Mouse (Mus musculus) stomach, postnatal 0 days (tissue): Measurements from ENCODE around the gene Lrrc75a. TPM values are rescaled to one million over a fixed set of nuclear protein-coding genes. Genes with fewer than 3 reads are reported as not detected.
A peak's percentile ranks its signal among the peaks of the same experiment; 100 is the strongest.

ENCODE experiments used
- ATAC-seq: fragments of 200-750 bp; cut with Nextera tagmentation; 2 replicates; pipeline ENCODE4 v1.8.0; 2017; ENCODE audit not compliant: low FRiP score, low TSS enrichment
- DNase-seq: peaks from one replicate; pipeline ENCODE4 v3.0.0-alpha.2; 2016; ENCODE audit warnings: low spot score
- H3K27ac ChIP-seq: fragments of 300-500 bp; sonication (generic); replicated peaks from 2 replicates; pipeline ENCODE4 v1.5.1; 2014; ENCODE audit warnings: mild to moderate bottlenecking, control low read depth
- H3K27me3 ChIP-seq: fragments of 300-500 bp; sonication (generic); 2 replicates; pipeline ENCODE4 v1.6.1; 2014; ENCODE audit warnings: low read length; ENCODE audit not compliant: control insufficient read depth, insufficient read depth
- H3K36me3 ChIP-seq: fragments of 300-500 bp; sonication (generic); 2 replicates; pipeline ENCODE4 v1.6.1; 2014; ENCODE audit warnings: low read length, mixed read lengths; ENCODE audit not compliant: control insufficient read depth, insufficient read depth
- H3K4me1 ChIP-seq: fragments of 300-500 bp; sonication (generic); replicated peaks from 2 replicates; pipeline ENCODE4 v1.6.1; 2014; ENCODE audit warnings: antibody characterized with exemption; ENCODE audit not compliant: control insufficient read depth, insufficient read depth
- H3K4me2 ChIP-seq: fragments of 300-500 bp; sonication (generic); replicated peaks from 2 replicates; pipeline ENCODE4 v1.6.1; 2014; ENCODE audit warnings: low read depth, mild to moderate bottlenecking, control low read depth, moderate library complexity
- H3K4me3 ChIP-seq: fragments of 300-500 bp; sonication (generic); 2 replicates; pipeline ENCODE4 v1.5.1; 2014; ENCODE audit warnings: low read depth, low read length, control low read depth
- H3K9ac ChIP-seq: fragments of 300-500 bp; sonication (generic); 2 replicates; pipeline ENCODE4 v1.6.1; 2014; ENCODE audit warnings: mild to moderate bottlenecking, low read length, control low read depth, mixed read lengths
- H3K9me3 ChIP-seq: fragments of 300-500 bp; sonication (generic); 2 replicates; pipeline ENCODE4 v1.6.1; 2016; ENCODE audit warnings: low read length; ENCODE audit not compliant: control insufficient read depth
- CTCF ChIP-seq: IDR thresholded peaks from 2 replicates; pipeline ENCODE4 v1.5.1; 2016; ENCODE audit warnings: antibody characterized with exemption, low read depth, mild to moderate bottlenecking, moderate library complexity
- EP300 ChIP-seq: optimal IDR thresholded peaks from 2 replicates; pipeline ENCODE3; 2016; ENCODE audit warnings: antibody characterized with exemption
- WGBS: fragments of 180-500 bp; shearing (Covaris S2); extraction: QIAGEN DNeasy Blood & Tissue Kit; methylation state at CpG from one replicate; pipeline ENCODE4 v1.1.7; 2014; 5-methylcytosine and 5-hydroxymethylcytosine counted together
- polyA plus RNA-seq: library from polyadenylated mRNA; unstranded; fragments of >200 nt; fragmentation: Nextera tagmentation; extraction: Ambion mirVana; gene quantifications from 2 replicates; pipeline ENCODE4 v1.2.1, GENCODE M21; 2015

The Lrrc75a gene
- polyA plus RNA-seq, 1 experiment from 2014 or later: 7.3 TPM

- Histone ChIP-seq H3K9ac (peak overlapping the region; percentile 61), H3K36me3 (peaks cover 19% of the 10 kb centered on the region; the same call in 1 of the 2 replicates), H3K27ac (peak overlapping the region; percentile 94), H3K4me2 (peak overlapping the region; percentile 70), H3K9me3 (no peaks in the 10 kb centered on the region), H3K27me3 (no peaks in the 10 kb centered on the region), H3K4me3 (peak overlapping the region; percentile 85), H3K4me1 (no peaks in the 10 kb centered on the region; the same call in 1 of the 2 replicates)
- TF ChIP-seq EP300 (no peak), CTCF (no peak)
- ATAC-seq (no peak), DNase-seq (no peak)
- 11% methylated on average over 17 of the region's 17 CpGs for WGBS
These were observed 46.3 kb downstream of the Lrrc75a start for GRCm38 (mm10) chr11:62601732-62602618.

DNA sequence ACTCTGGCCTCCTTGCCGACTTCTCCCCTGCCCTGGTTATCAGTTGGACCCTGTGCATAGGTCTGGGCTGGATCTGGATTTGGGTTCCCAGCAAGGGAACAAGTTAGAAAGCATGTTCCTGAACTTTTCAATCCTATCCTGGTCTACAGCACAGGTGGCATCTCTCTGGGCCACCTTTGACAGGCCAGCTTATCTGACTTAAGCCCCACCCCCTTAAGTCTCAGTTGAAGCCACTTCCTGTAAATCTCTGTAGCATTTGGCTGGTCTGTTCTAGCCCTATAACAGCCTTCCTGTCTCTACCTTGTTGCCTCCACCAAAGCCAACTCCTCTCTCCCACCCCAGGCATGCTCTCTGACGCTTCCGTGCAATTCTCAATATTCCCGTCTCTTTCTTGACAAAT, 49.8 kb downstream of the Lrrc75a start:
- H3K27me3 ChIP-seq: no peaks in the 10 kb centered on the region
- TF ChIP-seq EP300: no peak
- TF ChIP-seq CTCF: no peak
- DNase-seq (no peak), ATAC-seq (no peak)
- H3K9me3 ChIP-seq: no peaks in the 10 kb centered on the region
- H3K4me3 ChIP-seq: no peak overlapping the region
- H3K4me2 ChIP-seq: no peak overlapping the region
- H3K9ac ChIP-seq: no peak overlapping the region
- H3K4me1 ChIP-seq: no peaks in the 10 kb centered on the region
- H3K36me3 ChIP-seq: no peaks in the 10 kb centered on the region
- 75% methylated on average over 4 of the region's 4 CpGs for WGBS
- no peak overlapping the region for H3K27ac ChIP-seq

GRCm38 (mm10) chr11:62591904-62592575, 56.3 kb downstream of the Lrrc75a start:
- Histone ChIP-seq H3K36me3 (no peaks in the 10 kb centered on the region), H3K9me3 (no peaks in the 10 kb centered on the region), H3K27ac (no peak overlapping the region), H3K4me2 (no peak overlapping the region), H3K9ac (no peak overlapping the region), H3K4me3 (no peak overlapping the region), H3K4me1 (no peaks in the 10 kb centered on the region), H3K27me3 (no peaks in the 10 kb centered on the region)
- TF ChIP-seq CTCF: no peak
- TF ChIP-seq EP300: no peak
- 52% methylated on average over 8 of the region's 8 CpGs for WGBS
- ATAC-seq (no peak; the same call in 1 of the 2 replicates), DNase-seq (no peak)

- 89% methylated on average over 2 of the region's 2 CpGs for WGBS
These were observed 57.3 kb downstream of the Lrrc75a start for GRCm38 (mm10) chr11:62591026-62591425.

DNA sequence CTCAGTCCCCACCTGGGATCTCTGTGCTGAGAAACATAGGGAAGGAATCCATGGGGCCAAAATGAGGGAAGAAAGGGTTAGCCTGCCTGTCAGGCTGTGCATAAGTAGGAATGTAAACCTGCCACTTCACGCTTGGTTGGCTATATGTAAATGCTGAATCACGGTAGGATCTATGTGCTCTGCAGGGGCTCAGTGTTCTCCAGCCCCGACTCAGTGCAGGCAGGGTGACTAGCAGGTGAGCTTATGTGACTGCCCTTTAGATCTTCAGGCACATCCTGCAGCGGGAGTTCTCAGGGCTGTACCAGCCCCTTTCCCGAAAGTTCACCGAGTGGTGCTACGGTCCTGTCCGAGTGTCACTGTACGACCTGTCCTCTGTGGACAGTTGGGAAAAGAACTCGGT, 58.9 kb downstream of the Lrrc75a start:
- Histone ChIP-seq H3K4me2 (no peak overlapping the region), H3K4me3 (no peak overlapping the region), H3K9me3 (no peaks in the 10 kb centered on the region), H3K36me3 (no peaks in the 10 kb centered on the region; the same call in 1 of the 2 replicates), H3K27me3 (no peaks in the 10 kb centered on the region), H3K9ac (no peak overlapping the region), H3K27ac (no peak overlapping the region), H3K4me1 (no peaks in the 10 kb centered on the region)
- 77% methylated on average over 10 of the region's 10 CpGs for WGBS
- TF ChIP-seq CTCF: no peak
- TF ChIP-seq EP300: no peak
- ATAC-seq: no peak
- no peak for DNase-seq

More at GRCm38 (mm10) chr11:62591026-62591425, 57.3 kb downstream of the Lrrc75a start:
- H3K27me3 ChIP-seq: no peaks in the 10 kb centered on the region
- no peaks in the 10 kb centered on the region for H3K9me3 ChIP-seq
- H3K27ac ChIP-seq: no peak overlapping the region
- ATAC-seq: no peak
- H3K4me3 ChIP-seq: no peak overlapping the region
- TF ChIP-seq CTCF (no peak), EP300 (no peak)
- H3K4me1 ChIP-seq: no peaks in the 10 kb centered on the region
- H3K4me2 ChIP-seq: no peak overlapping the region
- DNase-seq: no peak
- no peak overlapping the region for H3K9ac ChIP-seq
- H3K36me3 ChIP-seq: no peaks in the 10 kb centered on the region
